Mouse (Mus musculus): ENCODE measurements around the gene Klhl3. TPM values are rescaled to one million over a fixed set of nuclear protein-coding genes. Genes with fewer than 3 reads are reported as not detected.

The Klhl3 gene
- polyA plus RNA-seq, 1 experiment from 2014 or later, result 2.7 TPM

DNA sequence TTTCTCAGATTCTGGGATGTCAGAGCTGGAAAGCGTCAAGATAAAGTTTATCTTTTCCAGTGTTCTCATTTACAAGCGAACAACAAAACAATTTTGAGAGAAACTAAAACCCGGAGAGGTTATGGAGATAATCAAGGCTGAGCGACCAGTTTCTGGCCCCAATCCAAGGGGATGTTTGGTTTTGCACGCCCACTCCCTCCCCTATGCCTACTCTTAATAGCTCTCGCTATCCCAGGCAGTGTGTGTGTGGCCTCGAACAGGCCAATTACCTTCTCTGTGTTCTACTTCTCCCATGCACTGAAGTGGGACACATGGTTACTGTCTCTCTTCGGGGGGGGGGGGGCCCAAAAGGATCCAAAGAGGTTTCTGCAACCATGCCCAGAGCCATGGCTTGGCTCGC is 132.7 kb downstream of the Klhl3 start:
- no peak overlapping the region for H3K27ac ChIP-seq (ENCODE audit: low read length)
- H3K27me3 ChIP-seq (replicated peaks; ENCODE audit: insufficient read depth, low read length), result no peaks in the 10 kb centered on the region
- no peak overlapping the region for H3K9ac ChIP-seq (replicated peaks; ENCODE audit: low read depth)
- H3K9me3 ChIP-seq (ENCODE audit: low read length), result no peaks in the 10 kb centered on the region
- no peaks in the 10 kb centered on the region for H3K4me1 ChIP-seq (ENCODE audit: insufficient read depth, low read depth, low read length)
- no peak overlapping the region for H3K4me2 ChIP-seq (replicated peaks; ENCODE audit: low read depth, low read length)
- no peak for DNase-seq (ENCODE audit: low spot score)
- no peak overlapping the region for H3K4me3 ChIP-seq (ENCODE audit: low read depth, low read length)
- WGBS, result 14% methylated on average over 9 of the region's 9 CpGs
- H3K36me3 ChIP-seq (ENCODE audit: insufficient read depth, low read length), result no peaks in the 10 kb centered on the region
- no peak for ATAC-seq
- TF ChIP-seq EP300 (IDR thresholded peaks at IDR 0.05) (no peak), CTCF (IDR thresholded peaks at IDR 0.05) (no peak)

DNA sequence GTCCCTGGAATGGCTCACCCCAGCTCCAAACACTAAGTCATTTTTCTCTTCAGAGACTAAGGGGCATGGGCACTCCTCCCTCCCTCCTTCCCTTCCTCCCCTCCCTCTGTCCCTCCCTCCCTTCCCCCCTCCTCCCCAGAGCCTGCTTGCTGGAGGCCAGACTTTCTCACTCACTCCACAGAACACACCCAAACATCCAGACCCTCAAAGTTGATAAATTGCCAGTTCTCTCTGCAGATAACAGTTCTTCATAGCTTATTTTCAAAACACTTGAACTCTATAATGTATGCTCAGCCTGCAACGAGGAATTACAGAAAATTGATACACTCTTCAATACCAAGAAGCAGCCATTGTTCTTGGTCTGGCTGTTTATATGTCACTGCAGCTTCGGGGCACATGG is 133.3 kb downstream of the Klhl3 start:
- no peak for ATAC-seq
- 9% methylated on average over 2 of the region's 2 CpGs for WGBS
- Histone ChIP-seq H3K4me3 (ENCODE audit: low read depth, low read length) (no peak overlapping the region), H3K36me3 (ENCODE audit: insufficient read depth, low read length) (no peaks in the 10 kb centered on the region), H3K4me2 (replicated peaks; ENCODE audit: low read depth, low read length) (no peak overlapping the region), H3K27me3 (replicated peaks; ENCODE audit: insufficient read depth, low read length) (no peaks in the 10 kb centered on the region), H3K9ac (replicated peaks; ENCODE audit: low read depth) (no peak overlapping the region), H3K4me1 (ENCODE audit: insufficient read depth, low read depth, low read length) (no peaks in the 10 kb centered on the region), H3K27ac (ENCODE audit: low read length) (no peak overlapping the region), H3K9me3 (ENCODE audit: low read length) (no peaks in the 10 kb centered on the region)
- DNase-seq (ENCODE audit: low spot score), result no peak
- no peak for TF ChIP-seq EP300 (IDR thresholded peaks at IDR 0.05)
- no peak for TF ChIP-seq CTCF (IDR thresholded peaks at IDR 0.05)

DNA sequence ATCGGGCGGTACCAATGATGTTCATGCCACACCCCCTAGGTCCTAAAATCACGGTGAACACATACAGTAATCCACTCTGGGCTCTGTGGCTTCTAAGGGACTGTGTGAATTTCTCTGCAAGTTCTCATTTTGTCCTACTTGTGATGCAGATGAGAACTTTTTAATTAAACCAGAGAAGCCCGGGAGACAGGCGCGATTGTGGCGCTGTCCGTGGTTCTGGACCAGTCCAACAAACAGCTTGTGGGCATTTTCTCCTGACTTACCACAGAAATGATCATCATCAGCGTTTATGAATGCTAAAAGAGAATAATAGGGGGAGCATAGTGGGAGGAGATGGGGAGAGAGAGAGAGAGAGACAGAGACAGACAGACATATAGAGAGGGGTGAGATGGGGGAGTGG is 134.5 kb downstream of the Klhl3 start:
- peak; percentile 11 for DNase-seq (ENCODE audit: low spot score)
- Histone ChIP-seq H3K4me2 (replicated peaks; ENCODE audit: low read depth, low read length) (no peak overlapping the region), H3K27ac (ENCODE audit: low read length) (no peak overlapping the region), H3K9me3 (ENCODE audit: low read length) (no peaks in the 10 kb centered on the region), H3K36me3 (ENCODE audit: insufficient read depth, low read length) (no peaks in the 10 kb centered on the region), H3K27me3 (replicated peaks; ENCODE audit: insufficient read depth, low read length) (no peaks in the 10 kb centered on the region), H3K9ac (replicated peaks; ENCODE audit: low read depth) (no peak overlapping the region), H3K4me3 (ENCODE audit: low read depth, low read length) (no peak overlapping the region), H3K4me1 (ENCODE audit: insufficient read depth, low read depth, low read length) (no peaks in the 10 kb centered on the region)
- no peak for ATAC-seq
- TF ChIP-seq EP300 (IDR thresholded peaks at IDR 0.05) (no peak), CTCF (IDR thresholded peaks at IDR 0.05) (no peak)
- 26% methylated on average over 9 of the region's 9 CpGs for WGBS

GRCm38 (mm10) chr13:57977721-57978120 is 135.7 kb downstream of the Klhl3 start:
- no peak overlapping the region for H3K4me3 ChIP-seq (ENCODE audit: low read depth, low read length)
- WGBS, result 84% methylated on average over 6 of the region's 6 CpGs
- DNase-seq (ENCODE audit: low spot score), result no peak
- H3K27me3 ChIP-seq (replicated peaks; ENCODE audit: insufficient read depth, low read length), result no peaks in the 10 kb centered on the region
- H3K4me1 ChIP-seq (ENCODE audit: insufficient read depth, low read depth, low read length), result no peaks in the 10 kb centered on the region
- TF ChIP-seq EP300 (IDR thresholded peaks at IDR 0.05), result no peak
- no peak for TF ChIP-seq CTCF (IDR thresholded peaks at IDR 0.05)
- H3K4me2 ChIP-seq (replicated peaks; ENCODE audit: low read depth, low read length), result no peak overlapping the region
- no peak for ATAC-seq
- no peak overlapping the region for H3K9ac ChIP-seq (replicated peaks; ENCODE audit: low read depth)
- H3K27ac ChIP-seq (ENCODE audit: low read length), result no peak overlapping the region
- no peaks in the 10 kb centered on the region for H3K36me3 ChIP-seq (ENCODE audit: insufficient read depth, low read length)
- H3K9me3 ChIP-seq (ENCODE audit: low read length), result no peaks in the 10 kb centered on the region

DNA sequence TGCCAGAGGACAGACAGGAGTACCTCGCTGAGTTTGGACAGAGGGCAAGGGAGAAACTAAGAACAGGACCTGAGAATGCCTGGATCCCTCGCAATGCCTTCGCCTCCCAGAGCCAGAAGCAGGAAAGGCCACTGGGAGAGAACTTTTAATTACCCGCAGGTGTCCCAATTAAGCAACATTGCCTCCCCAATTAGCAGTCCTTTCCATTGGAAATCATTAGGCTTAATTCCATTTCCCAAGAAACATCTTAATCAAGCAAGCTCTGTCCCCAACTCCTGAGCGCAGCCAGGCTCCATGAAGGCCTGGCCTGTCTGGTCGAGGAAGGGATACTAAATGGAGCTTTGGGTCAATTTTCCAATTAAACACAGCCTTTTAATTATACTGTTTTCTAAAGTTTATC is 147.7 kb downstream of the Klhl3 start:
- Histone ChIP-seq H3K4me3 (ENCODE audit: low read depth, low read length) (no peak overlapping the region), H3K4me1 (ENCODE audit: insufficient read depth, low read depth, low read length) (no peaks in the 10 kb centered on the region), H3K27me3 (replicated peaks; ENCODE audit: insufficient read depth, low read length) (no peaks in the 10 kb centered on the region), H3K9me3 (ENCODE audit: low read length) (no peaks in the 10 kb centered on the region), H3K27ac (ENCODE audit: low read length) (no peak overlapping the region), H3K4me2 (replicated peaks; ENCODE audit: low read depth, low read length) (no peak overlapping the region), H3K9ac (replicated peaks; ENCODE audit: low read depth) (no peak overlapping the region), H3K36me3 (ENCODE audit: insufficient read depth, low read length) (no peaks in the 10 kb centered on the region)
- DNase-seq (ENCODE audit: low spot score) (no peak), ATAC-seq (no peak)
- TF ChIP-seq EP300 (IDR thresholded peaks at IDR 0.05) (no peak), CTCF (IDR thresholded peaks at IDR 0.05) (no peak)
- 87% methylated on average over 6 of the region's 6 CpGs for WGBS

GRCm38 (mm10) chr13:57960254-57960653 is 153.1 kb downstream of the Klhl3 start:
- H3K27me3 ChIP-seq (replicated peaks; ENCODE audit: insufficient read depth, low read length), result no peaks in the 10 kb centered on the region
- DNase-seq (ENCODE audit: low spot score) (no peak), ATAC-seq (no peak)
- H3K36me3 ChIP-seq (ENCODE audit: insufficient read depth, low read length), result no peaks in the 10 kb centered on the region
- 63% methylated on average over 2 of the region's 2 CpGs for WGBS
- H3K4me1 ChIP-seq (ENCODE audit: insufficient read depth, low read depth, low read length), result no peaks in the 10 kb centered on the region
- no peak overlapping the region for H3K27ac ChIP-seq (ENCODE audit: low read length)
- H3K9me3 ChIP-seq (ENCODE audit: low read length), result no peaks in the 10 kb centered on the region
- TF ChIP-seq CTCF (IDR thresholded peaks at IDR 0.05), result no peak
- no peak overlapping the region for H3K9ac ChIP-seq (replicated peaks; ENCODE audit: low read depth)
- H3K4me3 ChIP-seq (ENCODE audit: low read depth, low read length), result no peak overlapping the region
- H3K4me2 ChIP-seq (replicated peaks; ENCODE audit: low read depth, low read length), result no peak overlapping the region

GRCm38 (mm10) chr13:57959806-57960205 is 153.6 kb downstream of the Klhl3 start:
- Histone ChIP-seq H3K4me1 (ENCODE audit: insufficient read depth, low read depth, low read length) (no peaks in the 10 kb centered on the region), H3K27me3 (replicated peaks; ENCODE audit: insufficient read depth, low read length) (no peaks in the 10 kb centered on the region), H3K36me3 (ENCODE audit: insufficient read depth, low read length) (no peaks in the 10 kb centered on the region), H3K4me2 (replicated peaks; ENCODE audit: low read depth, low read length) (no peak overlapping the region), H3K9me3 (ENCODE audit: low read length) (no peaks in the 10 kb centered on the region), H3K4me3 (ENCODE audit: low read depth, low read length) (no peak overlapping the region), H3K27ac (ENCODE audit: low read length) (no peak overlapping the region), H3K9ac (replicated peaks; ENCODE audit: low read depth) (no peak overlapping the region)
- 77% methylated on average over 5 of the region's 5 CpGs for WGBS
- no peak for DNase-seq (ENCODE audit: low spot score)
- TF ChIP-seq CTCF (IDR thresholded peaks at IDR 0.05) (no peak), EP300 (IDR thresholded peaks at IDR 0.05) (no peak)
- no peak for ATAC-seq

MicroRNAs within 50 kb of the gene (microRNA counts, 519-probe panel; counts per million panel counts)
- not detected for microRNA mmu-miR-874

Small RNAs within 50 kb of the gene (microRNA-seq; reads per million reads assigned to microRNA genes)
- 108 reads per million, percentile 50 among the genes with 10 or more reads in this experiment for gene Mir874

Other genes with a start within 250 kb of the Klhl3 start
- 0.31 and 0.45 TPM in 2 replicates for gene Spock1, start 205.3 kb downstream of the Klhl3 start, polyA plus RNA-seq (2015; fragmentation: Nextera tagmentation; extraction: Ambion mirVana)
- 29.6 and 33.1 TPM in 2 replicates for gene Hnrnpa0, start 15.0 kb upstream of the Klhl3 start, polyA plus RNA-seq (2015; fragmentation: Nextera tagmentation; extraction: Ambion mirVana)
- 40.5 and 43.5 TPM in 2 replicates for gene Idnk, start 44.1 kb upstream of the Klhl3 start, polyA plus RNA-seq (2015; fragmentation: Nextera tagmentation; extraction: Ambion mirVana)
- gene Ubqln1, start 102.1 kb upstream of the Klhl3 start, polyA plus RNA-seq (2015; fragmentation: Nextera tagmentation; extraction: Ambion mirVana), result 52.3 and 57.3 TPM in 2 replicates
- gene Gkap1, start 162.1 kb upstream of the Klhl3 start, polyA plus RNA-seq (2015; fragmentation: Nextera tagmentation; extraction: Ambion mirVana), result 22.5 and 24.4 TPM in 2 replicates
- gene Kif27, start 245.5 kb upstream of the Klhl3 start, polyA plus RNA-seq (2015; fragmentation: Nextera tagmentation; extraction: Ambion mirVana), result 1.3 and 1.5 TPM in 2 replicates